Mouse (Mus musculus) cerebral cortex, adult 2 months (tissue): ENCODE results near the gene C1qc.

ENCODE experiments used
- WGBS: fragments of 180-500 bp; shearing (Covaris S2); methylation state at CpG from one replicate; pipeline ENCODE4 v1.1.7; 2018; 5-methylcytosine and 5-hydroxymethylcytosine counted together

C1qc gene

GRCm38 (mm10) chr4:136847166-136847565, 45.7 kb downstream of the C1qc start:
- WGBS: 66% methylated on average over 6 of the region's 6 CpGs

GRCm38 (mm10) chr4:136842802-136843201, 50.1 kb downstream of the C1qc start:
- WGBS: 88% methylated on average over 10 of the region's 10 CpGs

GRCm38 (mm10) chr4:136842033-136842432, 50.8 kb downstream of the C1qc start:
- WGBS: 73% methylated on average over 4 of the region's 4 CpGs

- 7% methylated on average over 5 of the region's 5 CpGs for WGBS
Observed at GRCm38 (mm10) chr4:136841056-136841455, 51.8 kb downstream of the C1qc start.
